Mouse (Mus musculus) cortical plate, adult 2 months (tissue): Measurements from ENCODE around the gene Zp3.
A peak's percentile ranks its signal among the peaks of the same experiment; 100 is the strongest.

ENCODE experiments used
- CTCF ChIP-seq: fragments of 200-500 bp; IDR thresholded peaks from 2 replicates; pipeline ENCODE4 v1.5.1; 2011; ENCODE audit warnings: mild to moderate bottlenecking, control low read depth, low read length; ENCODE audit not compliant: insufficient read depth; ENCODE audit errors: extremely low read depth
- POLR2A ChIP-seq: fragments of 200-500 bp; IDR thresholded peaks from 2 replicates; pipeline ENCODE4 v1.6.1; 2011; ENCODE audit warnings: mild to moderate bottlenecking, low read length, control low read depth; ENCODE audit not compliant: insufficient read depth; ENCODE audit errors: extremely low read depth

GRCm38 (mm10) chr5:135968781-135969180 is 11.1 kb upstream of the Zp3 start:
- TF ChIP-seq CTCF (peak; percentile 40; the same call in 1 of the 2 replicates), POLR2A (no peak)
